Mouse (Mus musculus) G1E (cell line): Measurements from ENCODE around the gene Ubn1.

Experiments
- CTCF ChIP-seq: IDR thresholded peaks from 2 replicates; pipeline ENCODE4 v1.5.1; 2012; ENCODE audit warnings: low read depth, low read length, inconsistent platforms, mixed read lengths
- GATA1 ChIP-seq: IDR thresholded peaks from 2 replicates; pipeline ENCODE4 v1.6.1; 2012; ENCODE audit warnings: borderline replicate concordance, low read length, inconsistent platforms, mixed read lengths
- POLR2AphosphoS5 ChIP-seq: IDR thresholded peaks from 2 replicates; pipeline ENCODE4 v1.6.1; 2012; ENCODE audit warnings: low read depth, low read length, inconsistent platforms; ENCODE audit not compliant: insufficient replicate concordance
- TAL1 ChIP-seq: conservative IDR thresholded peaks from 2 replicates; pipeline ENCODE4 v1.6.1; 2012; ENCODE audit warnings: low read depth, low read length, inconsistent platforms, mixed read lengths

DNA sequence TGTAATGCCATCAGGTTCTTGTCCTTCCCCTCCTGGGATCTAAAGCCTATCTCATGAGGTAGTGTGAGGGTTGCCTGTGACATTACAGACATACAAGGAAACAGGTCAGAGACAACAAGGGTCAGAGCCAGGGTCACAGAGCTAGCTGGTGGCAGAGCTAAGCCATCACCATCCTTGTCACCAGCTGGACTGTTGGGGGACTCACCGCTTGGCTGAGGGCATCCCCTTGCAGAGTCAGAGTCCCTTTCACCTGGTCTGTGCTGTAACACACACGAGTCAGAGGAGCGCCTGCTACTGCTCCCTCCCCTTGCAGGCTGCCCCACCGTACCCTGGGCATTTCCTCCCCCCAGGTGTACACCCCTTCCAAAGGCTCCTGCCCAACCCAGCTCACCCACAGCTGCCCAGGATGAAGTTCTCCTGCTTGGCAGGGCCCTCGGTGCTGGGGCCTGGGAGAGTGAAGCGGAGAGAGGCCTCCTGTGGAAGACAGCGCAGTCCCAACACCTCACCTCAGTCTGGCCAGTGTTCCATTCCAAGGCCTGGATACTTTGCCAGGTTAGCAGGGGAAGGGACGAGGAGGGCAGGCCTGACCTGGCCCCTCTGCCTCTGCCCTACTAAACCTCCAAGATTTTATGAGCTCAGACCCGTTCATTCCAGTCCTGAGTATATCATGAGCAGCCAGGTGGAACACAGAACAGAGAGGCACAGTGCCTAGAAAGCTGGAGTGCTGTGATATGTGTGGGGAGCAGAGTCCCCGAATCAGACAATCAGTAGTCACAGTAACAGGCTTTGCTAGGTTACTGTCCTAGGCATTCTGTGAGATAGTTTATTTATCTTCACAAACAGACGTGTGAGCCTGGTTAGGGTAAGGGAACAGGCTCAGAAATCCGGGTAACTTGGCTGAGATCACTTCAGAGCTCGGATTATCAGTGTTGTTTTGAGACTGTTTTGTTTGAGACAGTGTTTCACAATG lies 37.5 kb upstream of the Ubn1 start:
- no peak for TF ChIP-seq CTCF
- peak; percentile 88 for TF ChIP-seq TAL1
- no peak for TF ChIP-seq POLR2AphosphoS5
- TF ChIP-seq GATA1, result no peak
